Mouse (Mus musculus) heart, embryonic 14.5 days (tissue): ENCODE data around the gene Uggt1. TPM values are rescaled to one million over a fixed set of nuclear protein-coding genes. Genes with fewer than 3 reads are reported as not detected.

Source experiments
- ATAC-seq: fragments of 200-750 bp; cut with Nextera tagmentation; 2 replicates; pipeline ENCODE4 v1.8.0; 2017; ENCODE audit warnings: low read depth, moderate TSS enrichment; ENCODE audit not compliant: insufficient number of reproducible peaks, insufficient read depth, low FRiP score
- H3K27ac ChIP-seq, 2 experiments: fragments of 200-500 bp in 1 of 2; fragments of 300-500 bp in 1 of 2; sonication (generic) in 1 of 2; replicated peaks in 1 of 2; 2 replicates each; pipeline ENCODE4 v1.5.1; 2012 to 2014; ENCODE audit warnings: low read depth in 2 of 2, low read length in 2 of 2, control low read depth in 1 of 2, mild to moderate bottlenecking in 1 of 2, mixed read lengths in 1 of 2; ENCODE audit not compliant: control insufficient read depth in 1 of 2, insufficient read depth in 1 of 2
- H3K27me3 ChIP-seq: fragments of 300-500 bp; sonication (generic); 2 replicates; pipeline ENCODE4 v1.6.1; 2014; ENCODE audit warnings: mild to moderate bottlenecking, low read length, control low read depth; ENCODE audit not compliant: control insufficient read depth, insufficient read depth
- H3K36me3 ChIP-seq: fragments of 300-500 bp; sonication (generic); 2 replicates; pipeline ENCODE4 v1.6.1; 2014; ENCODE audit warnings: mild to moderate bottlenecking, control low read depth, low read length, mixed read lengths; ENCODE audit not compliant: control insufficient read depth, insufficient read depth
- H3K4me1 ChIP-seq, 2 experiments: fragments of 200-500 bp in 1 of 2; fragments of 300-500 bp in 1 of 2; sonication (generic) in 1 of 2; 2 replicates each; pipeline ENCODE4 v1.6.1; 2012 to 2014; ENCODE audit warnings: low read length in 2 of 2, control low read depth in 1 of 2, mixed read lengths in 1 of 2; ENCODE audit not compliant: control insufficient read depth in 2 of 2, insufficient read depth in 2 of 2
- H3K4me2 ChIP-seq: fragments of 300-500 bp; sonication (generic); 2 replicates; pipeline ENCODE4 v1.6.1; 2014; ENCODE audit warnings: mild to moderate bottlenecking, low read length
- H3K4me3 ChIP-seq, 2 experiments: fragments of 200-500 bp in 1 of 2; fragments of 300-500 bp in 1 of 2; sonication (generic) in 1 of 2; 2 replicates each; pipeline ENCODE4 v1.5.1; 2012 to 2014; ENCODE audit warnings: low read length in 2 of 2, mild to moderate bottlenecking in 2 of 2, control low read depth in 1 of 2, low read depth in 1 of 2, moderate library complexity in 1 of 2; ENCODE audit not compliant: control insufficient read depth in 1 of 2, insufficient read depth in 1 of 2
- H3K9ac ChIP-seq: fragments of 300-500 bp; sonication (generic); 2 replicates; pipeline ENCODE4 v1.6.1; 2014; ENCODE audit warnings: mild to moderate bottlenecking, low read length
- H3K9me3 ChIP-seq: fragments of 300-500 bp; sonication (generic); 2 replicates; pipeline ENCODE4 v1.6.1; 2016; ENCODE audit warnings: low read length, control low read depth; ENCODE audit not compliant: control insufficient read depth
- WGBS: fragments of 180-500 bp; shearing (Covaris S2); extraction: QIAGEN DNeasy Blood & Tissue Kit; methylation state at CpG from one replicate; pipeline ENCODE4 v1.1.7; 2014; 5-methylcytosine and 5-hydroxymethylcytosine counted together
- polyA plus RNA-seq: library from polyadenylated mRNA; unstranded; fragments of >200 nt; fragmentation: Nextera tagmentation; extraction: Ambion mirVana; gene quantifications from 2 replicates; pipeline ENCODE4 v1.2.1, GENCODE M21; 2014

Gene Uggt1
- polyA plus RNA-seq, 1 experiment from 2014 or later = 50.5 TPM

DNA sequence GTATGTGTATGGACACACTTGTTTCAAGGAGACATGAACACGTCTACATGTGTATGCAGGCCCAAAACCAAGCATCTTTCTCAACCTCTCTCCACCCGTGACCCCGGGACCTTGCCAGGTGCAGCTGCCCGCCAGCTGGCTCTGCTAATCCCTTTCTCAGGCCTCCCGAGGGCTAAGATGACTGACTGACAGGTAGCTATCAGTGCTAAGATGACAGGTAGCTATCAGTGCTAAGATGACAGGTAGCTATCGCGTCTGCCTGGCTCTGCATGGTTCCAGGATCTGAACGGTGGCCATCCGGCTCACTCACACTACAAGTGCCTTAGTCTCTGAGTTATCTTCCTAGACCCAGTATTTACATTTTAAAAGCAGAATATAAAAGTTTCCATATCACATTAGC is 16.1 kb downstream of the Uggt1 start:
- H3K9ac ChIP-seq = no peak overlapping the region
- H3K4me3 ChIP-seq = no peak overlapping the region
- no peaks in the 10 kb centered on the region for H3K9me3 ChIP-seq
- H3K36me3 ChIP-seq = peaks cover 73% of the 10 kb centered on the region
- no peak overlapping the region for H3K4me2 ChIP-seq
- no peak for ATAC-seq
- no peak overlapping the region for H3K27ac ChIP-seq
- no peaks in the 10 kb centered on the region for H3K27me3 ChIP-seq
- WGBS = 79% methylated on average over 9 of the region's 9 CpGs
- no peaks in the 10 kb centered on the region for H3K4me1 ChIP-seq

DNA sequence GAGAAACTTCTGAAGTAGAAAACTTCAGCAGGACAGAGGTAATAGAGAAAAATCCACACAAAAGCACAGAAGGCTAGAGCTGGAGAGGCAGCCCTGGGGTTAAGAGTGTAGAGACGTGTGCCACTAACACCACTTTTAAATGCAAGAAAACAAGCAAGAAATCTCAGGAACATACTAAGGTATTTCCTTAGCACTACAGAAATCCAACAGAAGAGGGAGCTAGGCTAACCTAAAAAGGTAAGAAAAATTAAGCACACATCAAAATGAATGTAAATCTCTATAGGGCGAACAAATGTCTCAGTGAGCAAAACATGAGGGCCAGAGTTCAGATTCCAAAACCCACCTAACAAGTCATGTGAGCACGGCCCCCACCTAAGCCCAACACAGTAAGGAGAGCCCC is 19.9 kb downstream of the Uggt1 start:
- ATAC-seq = no peak
- H3K4me3 ChIP-seq = no peak overlapping the region
- no peaks in the 10 kb centered on the region for H3K27me3 ChIP-seq
- H3K4me1 ChIP-seq = no peaks in the 10 kb centered on the region
- H3K9me3 ChIP-seq = no peaks in the 10 kb centered on the region
- no peak overlapping the region for H3K4me2 ChIP-seq
- peaks cover 67% of the 10 kb centered on the region for H3K36me3 ChIP-seq
- no peak overlapping the region for H3K9ac ChIP-seq
- 93% methylated on average over 3 of the region's 3 CpGs for WGBS
- H3K27ac ChIP-seq = no peak overlapping the region

DNA sequence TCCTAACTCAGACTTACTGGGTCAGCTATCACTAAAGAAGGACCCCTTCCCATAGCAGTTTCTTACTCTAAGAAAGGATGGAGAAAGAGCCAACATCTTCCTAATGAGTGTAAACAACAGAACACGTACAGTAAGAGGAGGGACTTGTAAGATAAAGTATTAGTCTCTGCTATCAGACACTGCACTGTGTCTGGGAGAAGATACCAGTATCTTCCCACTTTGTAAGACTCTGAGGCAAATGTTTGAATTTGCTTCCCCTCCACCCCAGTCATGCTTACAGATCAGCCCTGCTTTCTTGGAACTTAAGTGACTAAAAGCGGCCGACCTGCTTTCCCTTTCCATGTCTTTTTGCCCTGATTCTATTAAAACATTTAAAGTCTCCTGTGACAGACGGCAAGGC is 30.2 kb downstream of the Uggt1 start:
- Histone ChIP-seq H3K9ac (no peak overlapping the region), H3K27ac (no peak overlapping the region), H3K4me1 (no peaks in the 10 kb centered on the region), H3K4me3 (no peak overlapping the region), H3K4me2 (no peak overlapping the region), H3K27me3 (no peaks in the 10 kb centered on the region), H3K9me3 (no peaks in the 10 kb centered on the region), H3K36me3 (peaks cover 45% of the 10 kb centered on the region)
- no peak for ATAC-seq
- 89% methylated on average over 4 of the region's 4 CpGs for WGBS

DNA sequence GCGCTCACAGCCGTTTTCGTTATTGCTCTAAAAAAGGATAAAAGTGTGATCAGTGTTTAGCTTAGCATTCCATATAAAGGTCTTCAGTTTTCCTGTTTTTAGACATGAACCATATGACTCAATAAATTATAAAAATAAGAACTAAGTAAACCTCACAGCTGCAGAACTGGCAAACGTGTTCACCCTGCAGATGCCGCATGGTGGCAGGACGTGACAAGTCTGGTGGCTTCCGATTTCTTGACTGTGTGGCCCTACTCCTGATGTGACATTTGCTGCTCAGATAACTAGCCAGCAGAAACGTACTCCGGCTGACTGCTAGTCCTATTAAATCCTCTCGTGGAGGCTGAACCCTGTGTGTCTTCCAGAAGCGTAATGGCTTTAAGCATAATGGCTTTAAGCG is 42.8 kb downstream of the Uggt1 start:
- WGBS = 91% methylated on average over 12 of the region's 12 CpGs
- H3K9me3 ChIP-seq = no peaks in the 10 kb centered on the region
- H3K4me3 ChIP-seq = no peak overlapping the region
- H3K27ac ChIP-seq = no peak overlapping the region
- H3K36me3 ChIP-seq = peaks cover 56% of the 10 kb centered on the region
- H3K9ac ChIP-seq = no peak overlapping the region
- peaks cover 0 to 2% of the 10 kb centered on the region in 2 experiments; a peak in 1 of 4 replicates for H3K4me1 ChIP-seq
- H3K4me2 ChIP-seq = no peak overlapping the region
- no peak for ATAC-seq
- H3K27me3 ChIP-seq = no peaks in the 10 kb centered on the region

DNA sequence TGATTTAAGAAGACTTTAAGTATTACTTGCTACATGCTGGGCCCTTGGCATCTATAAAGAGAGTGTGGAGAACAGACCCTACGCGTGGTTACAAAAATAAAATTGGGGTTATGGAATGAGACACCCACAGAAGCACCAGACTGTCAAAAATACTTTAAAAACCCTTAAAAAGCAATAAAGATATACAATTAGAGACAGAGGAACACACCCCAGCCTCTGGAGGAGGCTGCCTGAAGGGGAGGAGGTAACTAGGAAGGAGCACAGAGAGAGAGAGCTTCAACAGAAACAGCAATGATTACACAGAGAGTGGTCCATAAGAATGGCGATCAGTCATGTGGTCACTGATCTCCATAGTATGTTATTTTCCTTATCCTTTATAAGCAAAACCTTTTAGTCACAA is 50.0 kb downstream of the Uggt1 start:
- peaks cover 86% of the 10 kb centered on the region for H3K36me3 ChIP-seq
- no peak overlapping the region for H3K27ac ChIP-seq
- no peak overlapping the region for H3K4me2 ChIP-seq
- 99% methylated on average over 3 of the region's 3 CpGs for WGBS
- no peak for ATAC-seq
- H3K4me3 ChIP-seq = no peak overlapping the region
- H3K9ac ChIP-seq = no peak overlapping the region
- no peaks in the 10 kb centered on the region for H3K9me3 ChIP-seq
- H3K4me1 ChIP-seq = peaks cover 2 to 7% of the 10 kb centered on the region in 2 experiments; a peak in 3 of 4 replicates
- no peaks in the 10 kb centered on the region for H3K27me3 ChIP-seq

DNA sequence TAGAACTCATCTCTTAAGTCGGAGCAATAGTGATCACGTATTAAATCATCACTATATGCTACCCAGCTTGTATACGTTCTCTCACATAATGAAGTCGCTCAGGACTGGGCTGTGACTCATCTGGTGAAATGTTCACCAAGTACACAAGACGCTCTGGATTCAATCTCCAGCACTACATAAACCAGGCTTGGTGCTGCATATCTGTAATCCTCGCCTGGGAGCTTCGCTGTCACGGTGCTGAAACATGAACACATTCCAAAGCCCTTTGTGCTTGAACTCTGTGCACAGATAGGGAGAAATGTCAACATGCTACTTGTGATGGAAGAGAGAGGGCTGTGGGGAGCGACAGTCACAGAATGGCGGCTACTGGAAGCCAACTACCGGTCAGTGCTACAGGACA is 52.6 kb downstream of the Uggt1 start:
- Histone ChIP-seq H3K4me2 (peak overlapping the region; percentile 1; the same call in 1 of the 2 replicates), H3K9ac (no peak overlapping the region), H3K36me3 (peaks cover 91% of the 10 kb centered on the region), H3K4me1 (peaks cover 2 to 7% of the 10 kb centered on the region in 2 experiments; a peak in 3 of 4 replicates), H3K27me3 (no peaks in the 10 kb centered on the region), H3K27ac (peak overlapping the region; percentile 54 to 78), H3K4me3 (no peak overlapping the region), H3K9me3 (no peaks in the 10 kb centered on the region)
- 28% methylated on average over 11 of the region's 11 CpGs for WGBS
- peak; percentile 74 for ATAC-seq

DNA sequence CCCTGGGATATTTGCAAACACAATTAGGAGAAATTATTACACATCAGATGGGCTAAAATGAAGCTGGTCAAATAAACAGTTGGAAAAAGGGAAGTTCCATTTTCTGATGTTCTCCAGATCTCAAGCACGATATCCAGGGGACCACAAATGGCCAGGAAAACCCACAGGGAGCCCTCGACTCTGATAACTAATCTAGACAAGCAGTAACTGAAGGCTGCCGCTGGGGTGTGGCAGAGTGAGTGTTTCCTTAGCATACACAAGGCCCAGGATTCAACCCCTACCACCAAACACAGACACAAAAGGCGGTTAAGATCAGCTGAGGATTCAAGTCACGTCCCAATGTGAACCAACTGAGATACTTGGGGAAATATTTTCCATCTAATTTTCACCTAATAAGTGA is 64.5 kb downstream of the Uggt1 start:
- Histone ChIP-seq H3K4me1 (no peaks in the 10 kb centered on the region), H3K27me3 (no peaks in the 10 kb centered on the region), H3K4me2 (no peak overlapping the region), H3K4me3 (no peak overlapping the region), H3K9me3 (no peaks in the 10 kb centered on the region), H3K36me3 (peaks cover 83% of the 10 kb centered on the region), H3K27ac (no peak overlapping the region), H3K9ac (no peak overlapping the region)
- WGBS = 65% methylated on average over 5 of the region's 5 CpGs
- ATAC-seq = no peak

DNA sequence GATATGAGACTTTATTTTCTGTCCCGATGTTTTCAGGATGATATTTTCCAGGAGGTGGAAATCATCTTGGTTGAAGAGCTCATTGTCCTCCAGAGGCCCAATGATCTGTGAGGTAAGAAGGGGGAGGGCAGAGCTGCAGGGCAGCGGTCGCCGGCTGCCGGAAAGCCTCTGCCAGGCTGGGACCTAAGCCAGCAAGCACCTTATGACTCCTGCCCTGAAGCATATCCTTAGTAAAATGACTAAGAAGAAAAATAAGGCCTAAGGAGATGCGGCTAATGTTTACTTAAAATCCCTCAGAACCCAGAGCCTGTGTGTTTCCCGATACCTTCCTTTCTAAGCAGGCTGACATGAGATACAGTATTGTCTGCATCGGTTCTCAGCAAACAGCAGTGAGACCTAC is 71.1 kb downstream of the Uggt1 start:
- Histone ChIP-seq H3K27ac (no peak overlapping the region), H3K9ac (no peak overlapping the region), H3K36me3 (peaks cover 84% of the 10 kb centered on the region), H3K9me3 (no peaks in the 10 kb centered on the region), H3K4me1 (no peaks in the 10 kb centered on the region), H3K4me3 (no peak overlapping the region), H3K4me2 (no peak overlapping the region), H3K27me3 (no peaks in the 10 kb centered on the region)
- WGBS = 64% methylated on average over 8 of the region's 8 CpGs
- ATAC-seq = no peak
